In the genomic region with DNA sequence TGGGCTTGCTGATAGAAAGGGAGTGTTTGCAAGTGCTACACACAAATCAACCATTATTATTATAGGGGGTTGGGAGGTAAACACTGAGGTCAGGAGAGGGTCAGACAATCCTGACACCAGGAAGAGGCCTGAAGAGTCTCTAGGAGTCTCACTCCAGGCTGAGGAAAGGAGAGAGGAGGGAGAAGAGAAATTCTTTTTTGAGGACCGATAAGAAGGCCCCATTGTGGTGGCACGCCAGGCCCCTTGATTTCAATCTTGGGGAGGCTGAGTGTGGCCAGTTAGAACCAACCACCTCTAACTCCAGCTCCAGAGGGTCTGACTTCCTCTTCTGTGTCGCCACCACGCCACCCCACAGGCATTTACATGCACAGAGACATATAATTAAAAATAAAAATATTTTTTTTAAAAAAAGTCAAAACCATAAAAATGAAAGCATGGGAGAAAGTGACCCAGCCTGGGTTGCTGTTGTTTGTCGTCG, we compare ENCODE assay signal across 9 mouse cellular contexts. TPM values are rescaled to one million over a fixed set of nuclear protein-coding genes. Genes with fewer than 3 reads are reported as not detected.
DNase-seq lines count a peak whose midpoint lies in the region; ATAC-seq and TF ChIP-seq lines count a peak whose summit lies in the region.
"Had no signal": no experiment of that assay in that cellular context is flagged by ENCODE, and none has a peak within 500 bp of the region (broad histone marks: within the 10 kb centered on the region; RNA-seq: fewer than 3 reads in every experiment).

No protein-coding gene starts in this region.

- TF ChIP-seq POLR2A in lung, adult 2 months (IDR thresholded peaks at IDR 0.05; ENCODE audit: borderline replicate concordance, extremely low read depth, low read depth, low read length), result no peak

- DNase-seq in lung, adult 2 months, result no peak
- no peak for DNase-seq in lung, postnatal 36 days
- DNase-seq in intestine, embryonic 14.5 days (ENCODE audit: low spot score), result no peak
- peak; percentile 35 for DNase-seq in neural tube, embryonic 10.5 days (ENCODE audit: extremely low spot score, low spot score)
- DNase-seq in spleen, adult 18-20 months, result no peak
- DNase-seq in layer of hippocampus, postnatal 14 days (ENCODE audit: low spot score in 2 of 2), result no peak
- no peak for DNase-seq in yolk sac, embryonic 10.5 days (ENCODE audit: low spot score)

- H3K9ac ChIP-seq in embryonic facial prominence, embryonic 13.5 days, result peak overlapping the region; percentile 75
- H3K9ac ChIP-seq in intestine, embryonic 14.5 days (ENCODE audit: low read length), result peak overlapping the region; percentile 37; the same call in 1 of the 2 replicates

- peak overlapping the region; percentile 78; the same call in 1 of the 2 replicates for H3K27ac ChIP-seq in embryonic facial prominence, embryonic 13.5 days
- peak overlapping the region; percentile 29 for H3K27ac ChIP-seq in intestine, embryonic 14.5 days (ENCODE audit: low read depth)

- no peak for ATAC-seq in embryonic facial prominence, embryonic 13.5 days (ENCODE audit: insufficient number of reproducible peaks, insufficient read depth, low FRiP score, low TSS enrichment, low read depth)
- no peak for ATAC-seq in intestine, embryonic 14.5 days (replicated peaks; ENCODE audit: low FRiP score, low TSS enrichment, low read depth)

- peak overlapping the region; percentile 73 for H3K4me3 ChIP-seq in lung, adult 2 months (replicated peaks; ENCODE audit: extremely low read depth, low read depth, low read length)
- peak overlapping the region; percentile 68 for H3K4me3 ChIP-seq in embryonic facial prominence, embryonic 13.5 days
- peak overlapping the region; percentile 70 for H3K4me3 ChIP-seq in intestine, embryonic 14.5 days (ENCODE audit: low read depth, low read length)

- H3K27me3 ChIP-seq in embryonic facial prominence, embryonic 13.5 days, result peaks cover 14% of the 10 kb centered on the region
- no peaks in the 10 kb centered on the region for H3K27me3 ChIP-seq in intestine, embryonic 14.5 days (replicated peaks; ENCODE audit: control insufficient read depth, insufficient read depth, low read length)

- no peaks in the 10 kb centered on the region for H3K9me3 ChIP-seq in embryonic facial prominence, embryonic 13.5 days
- H3K9me3 ChIP-seq in intestine, embryonic 14.5 days (ENCODE audit: control insufficient read depth, low read length), result no peaks in the 10 kb centered on the region

- H3K4me2 ChIP-seq in embryonic facial prominence, embryonic 13.5 days, result peak overlapping the region; percentile 81
- peak overlapping the region; percentile 79 for H3K4me2 ChIP-seq in intestine, embryonic 14.5 days (ENCODE audit: low read length)

- TF ChIP-seq CTCF in lung, adult 2 months (IDR thresholded peaks at IDR 0.05; ENCODE audit: insufficient read depth, low read length), result no peak

- H3K36me3 ChIP-seq in embryonic facial prominence, embryonic 13.5 days, result peaks cover 20% of the 10 kb centered on the region
- peaks cover 24% of the 10 kb centered on the region for H3K36me3 ChIP-seq in intestine, embryonic 14.5 days (ENCODE audit: control insufficient read depth, insufficient read depth, low read length)

- peaks cover 3% of the 10 kb centered on the region; the same call in 1 of the 2 replicates for H3K4me1 ChIP-seq in lung, adult 2 months (ENCODE audit: control insufficient read depth, insufficient read depth, low read length)
- peaks cover 30% of the 10 kb centered on the region for H3K4me1 ChIP-seq in embryonic facial prominence, embryonic 13.5 days
- H3K4me1 ChIP-seq in intestine, embryonic 14.5 days (replicated peaks; ENCODE audit: control insufficient read depth, insufficient read depth, low read length), result peaks cover 25% of the 10 kb centered on the region

- WGBS in lung, adult 2 months, result 22% methylated on average over 6 of the region's 6 CpGs
- WGBS in embryonic facial prominence, embryonic 13.5 days, result 14% methylated on average over 6 of the region's 6 CpGs
- WGBS in intestine, embryonic 14.5 days, result 13% methylated on average over 6 of the region's 6 CpGs

RNA-seq across cellular contexts. Expression of gene Pimreg, which starts 0.5 kb away (rescaled TPM):
- polyA plus RNA-seq in lung, adult 2 months (2012; rRNA removed), result 1.2 and 1.8 TPM in 2 replicates
- 102 and 128 TPM in 2 replicates for polyA plus RNA-seq in embryonic facial prominence, embryonic 13.5 days (2015; fragmentation: Nextera tagmentation; extraction: Ambion mirVana)
- 107 and 113 TPM in 2 replicates for polyA plus RNA-seq in intestine, embryonic 14.5 days (2014; fragmentation: Nextera tagmentation; extraction: Ambion mirVana)
- 1 to 10 TPM; 2.4 to 3.0 TPM for total RNA-seq in layer of hippocampus, postnatal 14 days (2021)

RNA-seq across cellular contexts. Expression of gene Aipl1, which starts 4.0 kb away (rescaled TPM):
- 0.08 and 0.11 TPM in 2 replicates for polyA plus RNA-seq in lung, adult 2 months (2012; rRNA removed)
- 0.51 and 0.59 TPM in 2 replicates for polyA plus RNA-seq in embryonic facial prominence, embryonic 13.5 days (2015; fragmentation: Nextera tagmentation; extraction: Ambion mirVana)
- polyA plus RNA-seq in intestine, embryonic 14.5 days (2014; fragmentation: Nextera tagmentation; extraction: Ambion mirVana), result 0.27 and 0.30 TPM in 2 replicates
- under 1 TPM in 1 of 2 experiments, not detected in 1; 0.14 TPM for total RNA-seq in layer of hippocampus, postnatal 14 days (2021)
- total RNA-seq: left cerebral cortex, postnatal 36 days had no signal

Comparison
In these comparisons a context has a peak if more than half of its experiments do, and no peak if none do; other contexts are left out.
1. RNA of gene Pimreg, which starts 0.5 kb away (polyA plus RNA-seq): 102 to 128 TPM in embryonic facial prominence, embryonic 13.5 days and 107 to 113 TPM in intestine, embryonic 14.5 days; 1.2 to 1.8 TPM in lung, adult 2 months; every median in the first group is over 10 times any median in the second.
2. Peak in every context shown above with its lines, with median percentiles within 50 percentile points of each other: H3K4me3 ChIP-seq.